Mouse (Mus musculus) adrenal gland, postnatal 36 days (tissue): Measurements from ENCODE around the gene Nppa. TPM values are rescaled to one million over a fixed set of nuclear protein-coding genes. Genes with fewer than 3 reads are reported as not detected.

ENCODE experiments used
- DNase-seq, 2 experiments: peaks; one replicate each; pipeline ENCODE4 v3.0.0; 2021; ENCODE audit warnings: mixed read lengths in 1 of 2
- long read RNA-seq, 2 experiments: library from polyadenylated mRNA; stranded (forward); transcript quantifications; one replicate each; pipeline ENCODE4 v2.0.0; 2021; ENCODE audit warnings: borderline sequencing depth in 2 of 2
- total RNA-seq, 2 experiments: library from RNA; stranded (reverse); gene quantifications; 2 replicates each; pipeline ENCODE4 v1.2.3; 2021

Gene Nppa
- not detected for total RNA-seq
- long read RNA-seq, experiment 1 = 0 reads
- long read RNA-seq, experiment 2 = 0 reads

- no peak for DNase-seq
Observed at GRCm38 (mm10) chr4:148000202-148000772, at the start of gene Nppa. Gene Nppa, plus strand, starts transcription at chr4:148000722.

GRCm38 (mm10) chr4:147953590-147953989, 46.9 kb upstream of the Nppa start:
- DNase-seq = peak in 1 of 2 experiments; percentile 28

GRCm38 (mm10) chr4:147957141-147957540, 43.4 kb upstream of the Nppa start:
- peak; percentile 37 to 51 for DNase-seq

- DNase-seq = peak; percentile 80 to 81
Observed at GRCm38 (mm10) chr4:147959881-147960831, 40.4 kb upstream of the Nppa start.

- DNase-seq = no peak
Observed at GRCm38 (mm10) chr4:147962781-147963180, 37.7 kb upstream of the Nppa start.

GRCm38 (mm10) chr4:147963623-147964022, 36.9 kb upstream of the Nppa start:
- no peak for DNase-seq

- DNase-seq = no peak
Observed at GRCm38 (mm10) chr4:147965712-147966111, 34.8 kb upstream of the Nppa start.

GRCm38 (mm10) chr4:147968816-147969215, 31.7 kb upstream of the Nppa start:
- no peak for DNase-seq

- DNase-seq = no peak
Observed at GRCm38 (mm10) chr4:147969337-147969736, 31.2 kb upstream of the Nppa start.

- no peak for DNase-seq
Observed at GRCm38 (mm10) chr4:147976237-147976636, 24.3 kb upstream of the Nppa start.

- DNase-seq = no peak
Observed at GRCm38 (mm10) chr4:147977726-147978125, 22.8 kb upstream of the Nppa start.

GRCm38 (mm10) chr4:147978391-147978790, 22.1 kb upstream of the Nppa start:
- peak in 1 of 2 experiments; percentile 30 for DNase-seq

- DNase-seq = peak in 1 of 2 experiments; percentile 60
Observed at GRCm38 (mm10) chr4:147979441-147979860, 21.1 kb upstream of the Nppa start.

- peak; percentile 61 to 65 for DNase-seq
Observed at GRCm38 (mm10) chr4:147985205-147986132, 15.1 kb upstream of the Nppa start, which contains the start of gene Nppb. Gene Nppb, plus strand, starts transcription at chr4:147985788.

- no peak for DNase-seq
Observed at GRCm38 (mm10) chr4:147993571-147994095, 6.9 kb upstream of the Nppa start.

GRCm38 (mm10) chr4:147995311-147995710, 5.2 kb upstream of the Nppa start:
- DNase-seq = peak in 1 of 2 experiments; percentile 23

GRCm38 (mm10) chr4:148001013-148001789, 679 bp downstream of the Nppa start:
- no peak for DNase-seq

GRCm38 (mm10) chr4:148001866-148002265, 1.3 kb downstream of the Nppa start:
- DNase-seq = no peak

- peak; percentile 71 to 78 for DNase-seq
Observed at GRCm38 (mm10) chr4:148004361-148004760, 3.8 kb downstream of the Nppa start.

- peak; percentile 74 to 83 for DNase-seq
Observed at GRCm38 (mm10) chr4:148008412-148008811, 7.9 kb downstream of the Nppa start.

GRCm38 (mm10) chr4:148009641-148010040, 9.1 kb downstream of the Nppa start:
- DNase-seq = no peak
